Mouse (Mus musculus): ENCODE data around the gene Eef1g. TPM values are rescaled to one million over a fixed set of nuclear protein-coding genes. Genes with fewer than 3 reads are reported as not detected.

Eef1g gene
- polyA plus RNA-seq, 1 experiment: 129 TPM

DNA sequence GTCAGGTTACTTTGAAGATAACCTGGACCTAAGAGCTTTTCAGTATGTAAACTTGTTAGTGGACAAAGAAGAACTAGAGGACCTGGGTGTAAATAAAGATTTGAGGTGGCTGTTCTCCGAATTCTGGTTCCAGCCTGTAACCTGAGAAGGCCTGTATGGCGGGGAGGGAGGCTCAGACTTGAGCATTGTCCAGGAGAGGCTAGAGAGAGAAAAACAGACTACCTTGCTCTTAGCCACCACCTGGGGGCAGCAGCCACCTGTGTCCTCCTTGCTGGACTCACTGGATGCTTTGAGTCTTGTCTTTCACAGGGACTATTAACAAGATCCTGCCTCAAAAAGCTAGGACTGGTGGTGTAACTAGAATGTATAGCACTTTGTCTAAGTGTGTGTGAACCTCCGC lies 9.7 kb downstream of the Eef1g start:
- H3K4me3 ChIP-seq (ENCODE audit: low read depth, low read length): no peak overlapping the region
- H3K27ac ChIP-seq (ENCODE audit: insufficient read depth, low read depth, low read length): no peak overlapping the region
- no peaks in the 10 kb centered on the region for H3K27me3 ChIP-seq (ENCODE audit: control insufficient read depth, insufficient read depth, low read length)
- H3K36me3 ChIP-seq (ENCODE audit: control insufficient read depth, insufficient read depth, low read length): peaks cover 54% of the 10 kb centered on the region
- TF ChIP-seq CTCF (IDR thresholded peaks at IDR 0.05; ENCODE audit: extremely low read depth, insufficient read length, insufficient replicate concordance, low read depth, low read length) (peak; percentile 92), POLR2A (IDR thresholded peaks at IDR 0.05; ENCODE audit: low read depth, low read length) (no peak)
- no peaks in the 10 kb centered on the region; the same call in 1 of the 2 replicates for H3K4me1 ChIP-seq (ENCODE audit: control insufficient read depth, insufficient read depth, insufficient read length, low read length)
- WGBS: 52% methylated on average over 3 of the region's 3 CpGs

DNA sequence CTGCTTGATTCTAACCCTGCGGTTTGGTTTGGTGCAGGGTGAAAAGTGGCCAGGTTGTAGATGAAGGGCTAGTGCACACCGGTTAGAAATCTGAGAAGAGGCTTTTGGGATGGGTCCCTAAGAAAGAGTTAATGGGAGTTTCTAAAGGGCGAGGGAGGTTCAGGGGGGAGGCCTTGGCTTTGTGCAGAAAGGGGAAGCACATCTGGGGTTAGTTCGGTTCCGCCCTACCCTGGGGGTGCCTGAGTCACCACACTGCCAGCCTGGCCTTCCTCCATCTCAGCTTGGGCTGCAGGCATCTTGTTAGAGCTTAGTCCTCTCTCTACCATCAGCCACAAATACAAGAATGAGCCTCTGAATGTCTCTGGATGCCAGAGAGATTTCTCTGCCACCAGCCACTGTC lies 13.9 kb downstream of the Eef1g start:
- WGBS: 62% methylated on average over 5 of the region's 5 CpGs
- Histone ChIP-seq H3K4me3 (ENCODE audit: low read depth, low read length) (no peak overlapping the region), H3K27me3 (ENCODE audit: control insufficient read depth, insufficient read depth, low read length) (no peaks in the 10 kb centered on the region), H3K36me3 (ENCODE audit: control insufficient read depth, insufficient read depth, low read length) (peaks cover 20% of the 10 kb centered on the region), H3K27ac (ENCODE audit: insufficient read depth, low read depth, low read length) (no peak overlapping the region), H3K4me1 (ENCODE audit: control insufficient read depth, insufficient read depth, insufficient read length, low read length) (peaks cover 22% of the 10 kb centered on the region)
- TF ChIP-seq POLR2A (IDR thresholded peaks at IDR 0.05; ENCODE audit: low read depth, low read length) (no peak), CTCF (IDR thresholded peaks at IDR 0.05; ENCODE audit: extremely low read depth, insufficient read length, insufficient replicate concordance, low read depth, low read length) (no peak)

DNA sequence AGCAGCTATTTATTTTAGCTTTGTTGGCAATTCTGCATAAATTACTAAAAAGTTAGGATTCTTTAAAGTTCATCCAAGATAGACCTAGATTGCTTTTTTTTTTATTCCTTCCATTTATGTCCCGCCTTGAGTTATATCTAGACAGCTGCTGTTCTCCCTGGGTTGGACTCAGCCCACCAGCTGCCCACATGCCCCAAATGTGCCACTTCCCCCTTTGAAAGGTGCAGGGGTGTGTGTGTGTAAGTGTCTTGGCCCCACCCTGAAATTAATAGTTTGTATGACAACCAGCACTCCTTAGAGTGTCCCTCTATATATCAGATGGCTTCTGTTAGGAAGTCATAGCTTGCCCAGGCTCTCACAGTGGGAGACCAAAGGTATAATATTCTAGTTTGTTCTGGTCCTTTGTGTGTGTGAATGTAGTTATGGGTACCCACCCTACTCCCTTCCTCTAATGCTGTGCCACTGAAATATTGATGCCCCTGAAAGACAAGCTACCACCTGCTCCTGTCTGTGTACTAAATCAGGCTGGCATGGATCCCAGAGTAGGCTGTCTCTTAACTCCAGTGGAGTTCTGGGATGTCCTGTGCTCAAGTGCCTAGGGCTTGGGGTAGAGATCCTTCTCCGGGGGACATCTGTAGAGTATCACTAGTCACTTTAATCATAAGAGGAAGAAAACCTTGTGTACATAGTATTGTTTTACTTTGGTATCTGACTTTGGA lies 14.8 kb downstream of the Eef1g start:
- no peak for TF ChIP-seq POLR2A (IDR thresholded peaks at IDR 0.05; ENCODE audit: low read depth, low read length)
- no peak for TF ChIP-seq CTCF (IDR thresholded peaks at IDR 0.05; ENCODE audit: extremely low read depth, insufficient read length, insufficient replicate concordance, low read depth, low read length)
- H3K36me3 ChIP-seq (ENCODE audit: control insufficient read depth, insufficient read depth, low read length): peaks cover 20% of the 10 kb centered on the region
- H3K27ac ChIP-seq (ENCODE audit: insufficient read depth, low read depth, low read length): no peak overlapping the region
- H3K4me3 ChIP-seq (ENCODE audit: low read depth, low read length): no peak overlapping the region
- H3K4me1 ChIP-seq (ENCODE audit: control insufficient read depth, insufficient read depth, insufficient read length, low read length): peaks cover 23% of the 10 kb centered on the region
- WGBS: 25% methylated on average over 2 of the region's 2 CpGs
- no peaks in the 10 kb centered on the region for H3K27me3 ChIP-seq (ENCODE audit: control insufficient read depth, insufficient read depth, low read length)

- WGBS: 29% methylated on average over 5 of the region's 5 CpGs
- Histone ChIP-seq H3K27me3 (ENCODE audit: control insufficient read depth, insufficient read depth, low read length) (no peaks in the 10 kb centered on the region), H3K36me3 (ENCODE audit: control insufficient read depth, insufficient read depth, low read length) (peaks cover 14% of the 10 kb centered on the region), H3K4me1 (ENCODE audit: control insufficient read depth, insufficient read depth, insufficient read length, low read length) (peaks cover 23% of the 10 kb centered on the region), H3K27ac (ENCODE audit: insufficient read depth, low read depth, low read length) (peak overlapping the region; percentile 94), H3K4me3 (ENCODE audit: low read depth, low read length) (no peak overlapping the region)
- TF ChIP-seq POLR2A (IDR thresholded peaks at IDR 0.05; ENCODE audit: low read depth, low read length) (no peak), CTCF (IDR thresholded peaks at IDR 0.05; ENCODE audit: extremely low read depth, insufficient read length, insufficient replicate concordance, low read depth, low read length) (no peak)
Observed at GRCm38 (mm10) chr19:8982303-8983149, 15.7 kb downstream of the Eef1g start.

DNA sequence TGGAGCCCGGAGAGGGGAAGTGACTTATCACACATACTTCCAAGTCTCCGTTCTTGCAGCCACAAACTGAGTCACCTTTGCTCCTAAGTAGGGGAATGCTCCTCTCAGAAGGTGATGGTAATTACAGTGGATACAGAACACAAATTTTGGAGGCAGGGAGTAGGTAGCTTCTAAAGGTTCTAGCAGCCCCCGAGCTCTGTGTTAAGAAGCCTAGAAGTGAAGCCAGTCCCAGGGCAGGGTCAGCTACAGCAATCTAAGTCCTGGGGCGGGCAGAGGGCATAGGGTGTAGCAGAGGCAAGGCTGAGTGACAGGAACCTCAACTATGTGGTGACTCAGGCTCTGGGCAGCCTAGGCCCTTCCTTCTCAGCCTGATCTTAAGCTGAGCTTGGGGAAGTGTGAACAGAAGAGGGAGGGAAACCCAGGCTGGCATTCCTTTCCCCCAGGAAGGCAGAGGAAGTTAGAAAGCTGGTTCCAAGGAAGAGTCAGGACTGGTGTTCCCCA lies 16.4 kb downstream of the Eef1g start:
- H3K4me1 ChIP-seq (ENCODE audit: control insufficient read depth, insufficient read depth, insufficient read length, low read length): peaks cover 27% of the 10 kb centered on the region
- no peak overlapping the region for H3K4me3 ChIP-seq (ENCODE audit: low read depth, low read length)
- H3K36me3 ChIP-seq (ENCODE audit: control insufficient read depth, insufficient read depth, low read length): peaks cover 9% of the 10 kb centered on the region
- peak overlapping the region; percentile 94 for H3K27ac ChIP-seq (ENCODE audit: insufficient read depth, low read depth, low read length)
- 13% methylated on average over 4 of the region's 4 CpGs for WGBS
- TF ChIP-seq POLR2A (IDR thresholded peaks at IDR 0.05; ENCODE audit: low read depth, low read length) (no peak), CTCF (IDR thresholded peaks at IDR 0.05; ENCODE audit: extremely low read depth, insufficient read length, insufficient replicate concordance, low read depth, low read length) (no peak)
- no peaks in the 10 kb centered on the region for H3K27me3 ChIP-seq (ENCODE audit: control insufficient read depth, insufficient read depth, low read length)

- H3K36me3 ChIP-seq (ENCODE audit: control insufficient read depth, insufficient read depth, low read length): peaks cover 1% of the 10 kb centered on the region; the same call in 1 of the 2 replicates
- H3K4me3 ChIP-seq (ENCODE audit: low read depth, low read length): no peak overlapping the region
- no peaks in the 10 kb centered on the region for H3K27me3 ChIP-seq (ENCODE audit: control insufficient read depth, insufficient read depth, low read length)
- TF ChIP-seq CTCF (IDR thresholded peaks at IDR 0.05; ENCODE audit: extremely low read depth, insufficient read length, insufficient replicate concordance, low read depth, low read length): no peak
- no peak for TF ChIP-seq POLR2A (IDR thresholded peaks at IDR 0.05; ENCODE audit: low read depth, low read length)
- H3K4me1 ChIP-seq (ENCODE audit: control insufficient read depth, insufficient read depth, insufficient read length, low read length): peaks cover 31% of the 10 kb centered on the region
- 15% methylated on average over 7 of the region's 7 CpGs for WGBS
- H3K27ac ChIP-seq (ENCODE audit: insufficient read depth, low read depth, low read length): peak overlapping the region; percentile 94
Observed at GRCm38 (mm10) chr19:8984255-8984868, 17.5 kb downstream of the Eef1g start.
